Mouse (Mus musculus) spleen, adult 2 months (tissue): ENCODE measurements around the gene Prkcg. TPM values are rescaled to one million over a fixed set of nuclear protein-coding genes. Genes with fewer than 3 reads are reported as not detected.

Experiments
- DNase-seq, 2 experiments: peaks; one replicate each; pipeline versions ENCODE4 v3.0.0 to v3.0.0-alpha.2; 2012 to 2021; ENCODE audit warnings: low spot score in 2 of 2, low read depth in 1 of 2
- H3K27ac ChIP-seq: fragments of 200-500 bp; 2 replicates; pipeline ENCODE4 v1.5.1; 2012; ENCODE audit warnings: low read length, inconsistent platforms; ENCODE audit not compliant: insufficient read depth
- H3K27me3 ChIP-seq: fragments of 200-500 bp; 2 replicates; pipeline ENCODE4 v1.6.1; 2012; ENCODE audit warnings: mild to moderate bottlenecking, moderate library complexity, low read length, inconsistent platforms; ENCODE audit not compliant: control insufficient read depth, insufficient read depth
- H3K36me3 ChIP-seq: fragments of 200-500 bp; 2 replicates; pipeline ENCODE4 v1.6.1; 2012; ENCODE audit warnings: mild to moderate bottlenecking, low read length, inconsistent platforms; ENCODE audit not compliant: control insufficient read depth, insufficient read depth
- H3K4me1 ChIP-seq: fragments of 200-500 bp; 2 replicates; pipeline ENCODE4 v1.6.1; 2011; ENCODE audit warnings: inconsistent platforms; ENCODE audit not compliant: control insufficient read depth, insufficient read depth, insufficient read length
- H3K4me3 ChIP-seq: fragments of 200-500 bp; 2 replicates; pipeline ENCODE4 v1.5.1; 2011; ENCODE audit warnings: mild to moderate bottlenecking, inconsistent platforms; ENCODE audit not compliant: insufficient read depth, insufficient read length; ENCODE audit errors: extremely low read depth
- CTCF ChIP-seq: fragments of 200-500 bp; IDR thresholded peaks from 2 replicates; pipeline ENCODE4 v1.5.1; 2011; ENCODE audit warnings: mild to moderate bottlenecking, inconsistent platforms; ENCODE audit not compliant: insufficient read depth, insufficient read length, insufficient replicate concordance; ENCODE audit errors: extremely low read depth
- POLR2A ChIP-seq: fragments of 200-500 bp; IDR thresholded peaks from 2 replicates; pipeline ENCODE4 v1.6.1; 2011; ENCODE audit warnings: low read depth, low read length, inconsistent platforms
- WGBS: fragments of 180-500 bp; shearing (Covaris S2); methylation state at CpG from one replicate; pipeline ENCODE4 v1.1.7; 2018; 5-methylcytosine and 5-hydroxymethylcytosine counted together
- polyA plus RNA-seq: library from polyadenylated mRNA; depleted of rRNA; stranded (reverse); fragments of >200 nt; gene quantifications from 2 replicates; pipeline ENCODE4 v1.2.3, GENCODE M21; 2012

Gene Prkcg
- polyA plus RNA-seq, 1 experiment, result 5.7 TPM

- TF ChIP-seq POLR2A (no peak), CTCF (no peak)
- 84% methylated on average over 6 of the region's 6 CpGs for WGBS
- no peaks in the 10 kb centered on the region for H3K27me3 ChIP-seq
- no peak overlapping the region for H3K4me3 ChIP-seq
- no peak overlapping the region for H3K27ac ChIP-seq
- H3K36me3 ChIP-seq, result no peaks in the 10 kb centered on the region
- no peak for DNase-seq
- no peaks in the 10 kb centered on the region for H3K4me1 ChIP-seq
Observed at GRCm38 (mm10) chr7:3354850-3355249, 65.9 kb downstream of the Prkcg start.

- no peak for TF ChIP-seq CTCF
- no peak for TF ChIP-seq POLR2A
- no peak for DNase-seq
- Histone ChIP-seq H3K27ac (no peak overlapping the region), H3K36me3 (no peaks in the 10 kb centered on the region), H3K4me1 (no peaks in the 10 kb centered on the region; the same call in 1 of the 2 replicates), H3K27me3 (no peaks in the 10 kb centered on the region), H3K4me3 (no peak overlapping the region)
- WGBS, result 87% methylated on average over 1 of the region's 1 CpGs
Observed at GRCm38 (mm10) chr7:3360678-3361077, 71.7 kb downstream of the Prkcg start.

GRCm38 (mm10) chr7:3365547-3366279, 76.7 kb downstream of the Prkcg start:
- H3K4me3 ChIP-seq, result no peak overlapping the region
- no peak overlapping the region for H3K27ac ChIP-seq
- H3K27me3 ChIP-seq, result peaks cover 5% of the 10 kb centered on the region; the same call in 1 of the 2 replicates
- no peaks in the 10 kb centered on the region for H3K36me3 ChIP-seq
- H3K4me1 ChIP-seq, result no peaks in the 10 kb centered on the region; the same call in 1 of the 2 replicates
- no peak for TF ChIP-seq CTCF
- TF ChIP-seq POLR2A, result no peak
- WGBS, result 34% methylated on average over 11 of the region's 11 CpGs
- DNase-seq, result no peak

GRCm38 (mm10) chr7:3366705-3367516, 77.9 kb downstream of the Prkcg start:
- Histone ChIP-seq H3K4me3 (no peak overlapping the region), H3K4me1 (no peaks in the 10 kb centered on the region; the same call in 1 of the 2 replicates), H3K27me3 (peaks cover 5% of the 10 kb centered on the region; the same call in 1 of the 2 replicates), H3K27ac (no peak overlapping the region), H3K36me3 (no peaks in the 10 kb centered on the region)
- no peak for DNase-seq
- no peak for TF ChIP-seq CTCF
- TF ChIP-seq POLR2A, result no peak
- 9% methylated on average over 42 of the region's 42 CpGs for WGBS

- no peak overlapping the region for H3K27ac ChIP-seq
- DNase-seq, result no peak
- no peaks in the 10 kb centered on the region; the same call in 1 of the 2 replicates for H3K4me1 ChIP-seq
- WGBS, result 12% methylated on average over 11 of the region's 11 CpGs
- peaks cover 5% of the 10 kb centered on the region; the same call in 1 of the 2 replicates for H3K27me3 ChIP-seq
- H3K36me3 ChIP-seq, result no peaks in the 10 kb centered on the region
- H3K4me3 ChIP-seq, result no peak overlapping the region
- no peak for TF ChIP-seq POLR2A
- TF ChIP-seq CTCF, result no peak
Observed at GRCm38 (mm10) chr7:3367569-3367968, 78.6 kb downstream of the Prkcg start.

- Histone ChIP-seq H3K27me3 (peaks cover 5% of the 10 kb centered on the region; the same call in 1 of the 2 replicates), H3K4me3 (no peak overlapping the region), H3K27ac (no peak overlapping the region), H3K4me1 (no peaks in the 10 kb centered on the region; the same call in 1 of the 2 replicates), H3K36me3 (no peaks in the 10 kb centered on the region)
- WGBS, result 66% methylated on average over 12 of the region's 12 CpGs
- TF ChIP-seq CTCF, result no peak
- TF ChIP-seq POLR2A, result no peak
- DNase-seq, result no peak
Observed at GRCm38 (mm10) chr7:3368311-3368710, 79.3 kb downstream of the Prkcg start.
